Mouse (Mus musculus) lung, postnatal 0 days (tissue): Measurements from ENCODE around the gene Slc17a5.

Source experiments
- CTCF ChIP-seq: IDR thresholded peaks from 2 replicates; pipeline ENCODE4 v1.5.1; 2016; ENCODE audit warnings: antibody characterized with exemption, mild to moderate bottlenecking
- EP300 ChIP-seq: IDR thresholded peaks from 2 replicates; pipeline ENCODE4 v1.6.1; 2016; ENCODE audit warnings: antibody characterized with exemption, mild to moderate bottlenecking, control low read depth

DNA sequence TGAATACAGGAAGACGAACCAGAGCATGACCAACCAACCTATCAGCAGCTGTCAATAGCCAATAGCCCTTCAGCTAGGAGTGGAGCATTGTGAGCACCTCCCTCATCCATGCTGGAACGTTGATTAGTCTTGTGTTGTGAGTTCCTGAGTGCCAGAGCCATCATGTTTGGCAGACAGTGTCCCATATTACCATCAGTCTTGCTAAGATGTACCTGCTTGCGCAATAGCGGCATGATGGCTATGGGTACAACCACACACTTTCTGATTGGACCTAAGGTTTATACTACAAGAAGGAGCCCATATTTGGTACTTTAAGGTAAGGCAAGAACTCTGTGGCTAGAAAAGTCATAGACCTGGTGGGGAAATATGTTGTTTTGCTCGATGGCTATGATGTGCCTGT lies 76.1 kb downstream of the Slc17a5 start:
- no peak for TF ChIP-seq CTCF
- no peak for TF ChIP-seq EP300
